Mouse (Mus musculus) adrenal gland, postnatal 10 days (tissue): Measurements from ENCODE around the gene Mrps24. TPM values are rescaled to one million over a fixed set of nuclear protein-coding genes. Genes with fewer than 3 reads are reported as not detected.

Source experiments
- DNase-seq: peaks from one replicate; pipeline ENCODE4 v3.0.0; 2021; ENCODE audit warnings: mixed read lengths
- total RNA-seq, 2 experiments: library from RNA; stranded (reverse); gene quantifications; 2 replicates each; pipeline ENCODE4 v1.2.3; 2021

Mrps24 gene
- total RNA-seq, 2 experiments from 2014 or later: 155 to 166 TPM

DNA sequence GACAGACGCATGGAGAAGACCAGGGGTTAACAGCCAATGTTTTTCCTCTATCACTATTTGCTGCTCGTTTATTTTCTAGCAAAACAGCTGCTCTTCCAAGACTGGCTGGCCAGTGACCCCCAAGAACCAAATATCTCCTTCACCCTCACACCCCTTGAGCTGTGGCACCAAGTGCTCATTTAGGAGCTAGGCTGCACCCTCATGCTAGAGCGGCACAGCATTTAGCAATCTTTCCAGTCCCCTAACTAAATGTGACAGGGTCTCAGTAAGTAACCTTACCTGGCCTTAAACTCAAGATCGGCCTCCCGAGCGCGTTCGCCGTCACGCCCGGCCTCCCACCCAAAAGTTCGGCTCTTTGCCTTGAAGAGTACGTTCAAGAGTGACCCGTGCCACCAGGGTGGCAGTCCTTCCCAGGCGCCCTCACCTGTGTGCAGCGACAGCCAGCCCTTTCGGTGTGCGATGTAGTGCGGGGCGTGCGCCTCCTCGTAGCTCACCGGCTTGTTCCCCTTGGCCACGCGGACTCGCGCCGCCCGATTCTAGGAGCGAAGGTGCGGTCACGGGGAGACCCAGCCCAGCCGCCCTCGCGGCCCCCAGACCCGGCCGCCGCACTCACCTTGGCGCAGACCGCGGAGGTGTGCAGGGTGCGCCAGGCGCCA, 8.5 kb downstream of the Mrps24 start:
- no peak for DNase-seq

DNA sequence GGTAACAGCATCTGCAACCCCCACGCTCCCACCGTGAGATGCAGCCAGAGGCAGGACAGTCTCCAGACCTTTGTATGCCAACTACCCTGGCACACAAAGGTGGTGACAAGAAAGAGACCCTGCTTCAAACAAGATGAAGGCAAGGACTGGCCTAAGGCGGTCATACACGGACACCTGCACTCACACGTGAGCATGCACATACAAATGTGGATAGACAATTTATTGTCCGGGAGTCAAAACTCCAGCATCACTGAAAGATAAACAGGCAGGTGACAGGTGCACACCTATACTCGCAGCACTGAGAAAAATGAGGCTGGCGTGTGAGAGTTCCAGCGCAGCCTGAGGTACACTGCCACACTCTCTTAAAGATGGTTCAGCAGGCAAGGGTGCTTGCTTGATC, 9.5 kb downstream of the Mrps24 start:
- DNase-seq: no peak

DNA sequence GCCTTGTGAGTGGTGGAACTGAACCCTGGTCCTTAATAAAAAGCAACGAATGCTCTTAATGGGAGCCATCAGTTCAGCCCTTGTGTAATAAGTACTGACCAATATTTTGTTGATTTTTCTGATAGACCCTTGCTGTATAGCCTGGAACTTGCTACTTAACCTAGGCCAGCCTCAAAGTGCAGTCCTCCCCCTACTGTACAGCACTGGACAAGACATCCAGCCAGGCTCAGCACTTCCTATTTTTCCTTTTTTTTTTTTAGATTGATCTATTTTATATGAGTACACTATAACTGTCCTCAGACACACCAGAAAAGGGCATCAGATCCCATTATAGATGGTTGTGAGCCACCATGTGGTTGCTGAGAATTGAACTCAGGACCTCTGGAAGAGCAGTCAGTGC, 12.1 kb downstream of the Mrps24 start:
- DNase-seq: no peak

DNA sequence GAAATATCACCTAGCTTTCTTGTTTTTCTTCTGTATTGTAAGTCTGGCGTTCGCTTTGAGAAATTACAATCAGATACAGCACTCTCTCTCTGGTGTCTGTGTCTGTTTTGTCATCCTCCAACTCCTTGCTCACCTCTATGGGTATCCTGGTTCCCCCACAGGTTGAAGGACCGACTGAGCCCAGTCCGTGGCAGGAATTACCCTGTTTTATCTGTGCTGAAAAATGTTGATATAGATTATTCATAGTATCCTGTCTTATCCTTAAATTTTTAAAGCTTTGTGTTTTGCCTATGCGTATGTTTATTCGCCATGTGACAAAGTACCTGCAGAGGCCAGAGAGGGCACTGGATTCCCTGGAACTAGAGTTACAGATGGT, 12.5 kb downstream of the Mrps24 start:
- DNase-seq: no peak

DNA sequence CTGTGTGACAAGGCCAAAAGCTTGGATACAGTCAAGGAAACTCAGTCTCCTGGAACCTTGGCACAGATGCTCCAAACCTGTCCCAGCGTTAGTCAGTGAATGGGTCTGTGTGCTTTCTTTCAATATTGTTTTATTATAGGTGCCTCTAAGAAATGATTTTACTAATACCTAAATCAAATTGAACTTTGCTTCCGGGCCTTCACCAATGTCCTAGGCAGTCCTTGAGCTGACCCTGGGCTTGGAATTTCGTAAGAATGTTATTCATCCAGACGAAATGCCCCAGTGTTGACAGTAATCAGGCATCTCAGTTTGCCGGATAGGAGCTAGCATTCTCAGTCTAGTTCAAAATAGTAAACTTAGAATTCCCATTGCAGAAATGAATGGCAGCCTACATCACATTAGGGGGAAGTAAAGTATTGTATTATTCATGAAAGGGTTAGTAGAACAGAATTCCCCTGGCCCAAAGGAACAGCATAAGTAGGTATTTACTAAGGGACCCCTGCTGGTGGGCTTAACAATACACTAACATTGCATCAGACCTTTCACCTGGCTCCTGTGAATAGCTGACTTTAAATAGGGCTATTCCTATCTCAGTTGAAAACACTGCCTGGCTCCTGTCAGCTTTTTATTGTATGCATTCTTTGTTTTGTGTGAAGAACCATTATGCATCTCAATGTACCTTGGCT, 13.1 kb downstream of the Mrps24 start:
- no peak for DNase-seq

DNA sequence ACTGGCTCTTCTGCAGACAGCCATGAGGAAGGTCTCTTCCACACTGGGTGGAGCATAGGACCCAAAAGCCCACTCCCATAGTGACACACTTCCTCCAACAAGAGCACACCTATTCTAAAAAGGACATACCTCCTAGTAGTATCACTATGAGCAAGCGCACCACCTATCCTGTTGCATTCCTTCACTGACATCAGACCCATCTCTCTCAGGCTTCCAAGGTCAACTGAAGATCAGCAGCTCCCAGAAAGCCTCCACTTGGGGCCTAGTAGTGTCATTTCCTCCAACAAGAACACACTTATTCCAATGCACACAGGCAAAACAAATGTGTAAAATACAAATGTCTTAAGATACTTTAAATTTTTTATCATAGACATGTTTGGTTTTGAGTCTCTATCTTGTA, 13.7 kb downstream of the Mrps24 start:
- no peak for DNase-seq

DNA sequence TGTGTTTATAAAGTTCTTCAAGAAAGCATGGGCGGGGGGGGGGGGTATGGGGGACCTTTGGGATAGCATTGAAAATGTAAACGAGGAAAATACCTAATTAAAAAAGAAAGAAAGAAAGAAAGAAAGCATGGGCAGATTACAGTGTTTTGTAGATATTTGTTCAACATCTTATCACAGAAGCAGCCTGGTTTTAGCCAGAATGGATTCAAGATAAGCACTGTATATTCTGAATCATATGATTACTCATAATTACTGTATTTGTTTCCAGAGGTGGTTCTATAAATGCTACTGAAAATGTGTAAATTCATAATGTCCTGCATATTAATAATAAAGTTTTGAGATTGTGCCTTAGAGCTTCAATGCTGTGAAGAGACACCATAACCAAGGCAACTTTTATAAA, 14.2 kb downstream of the Mrps24 start:
- no peak for DNase-seq

DNA sequence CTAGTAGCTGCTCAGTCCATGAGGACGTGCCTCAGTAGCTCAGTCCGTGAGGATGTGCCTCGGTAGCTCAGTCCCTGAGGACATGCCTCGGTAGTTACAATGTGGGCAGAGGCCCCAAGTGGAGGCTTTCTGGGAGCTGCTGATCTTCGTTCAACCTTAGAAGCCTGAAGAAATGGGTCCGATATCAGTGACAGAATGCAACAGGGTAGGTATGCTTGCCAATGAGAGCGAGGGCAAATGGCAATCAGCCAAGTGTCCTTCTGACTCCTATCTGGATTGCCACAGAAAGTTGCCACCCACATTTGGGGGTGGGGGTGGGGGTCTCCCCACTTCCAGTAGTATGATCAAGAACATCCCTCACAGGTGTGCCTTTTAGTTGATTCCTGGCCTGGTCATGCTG, 14.7 kb downstream of the Mrps24 start:
- peak; percentile 49 for DNase-seq

DNA sequence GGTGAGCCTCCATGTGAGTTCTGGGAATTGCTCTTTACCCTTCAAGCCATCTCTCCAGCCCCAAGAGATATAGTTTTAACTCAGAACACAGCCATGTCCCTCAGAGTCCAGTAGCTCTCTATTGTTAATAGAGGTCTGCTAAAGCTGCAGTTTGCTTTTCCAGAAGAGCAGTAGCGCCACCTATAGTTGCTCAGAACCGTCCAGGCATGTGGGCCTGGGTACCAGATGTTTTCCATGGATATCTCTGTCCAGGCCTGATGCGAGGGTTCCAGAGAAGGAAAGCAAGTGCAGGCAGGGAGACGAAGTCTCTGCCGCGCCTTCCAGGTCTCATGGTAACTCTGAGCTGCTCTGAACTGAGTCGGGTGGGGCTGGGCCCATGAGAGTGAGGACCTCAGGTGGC, 23.7 kb downstream of the Mrps24 start:
- DNase-seq: peak; percentile 58

DNA sequence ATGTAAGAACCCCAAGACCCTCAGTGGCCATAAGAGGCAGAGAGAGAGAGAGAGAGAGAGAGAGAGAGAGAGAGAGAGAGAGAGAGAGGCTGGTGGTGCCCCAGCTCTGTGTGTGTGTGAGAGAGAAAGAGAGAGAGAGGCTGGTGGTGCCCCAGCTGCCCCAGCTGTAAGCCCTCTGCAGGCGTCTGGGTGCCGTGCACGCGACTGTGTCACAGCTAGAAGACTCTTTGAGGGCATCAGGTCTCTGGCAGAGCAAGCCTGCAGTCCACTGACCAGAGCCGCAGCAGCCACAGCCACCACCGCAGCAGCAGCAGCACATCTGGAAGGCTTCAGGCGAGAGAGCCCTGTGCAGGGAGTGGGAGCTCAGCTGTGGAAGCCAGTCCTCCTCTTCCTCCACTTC, 31.2 kb downstream of the Mrps24 start:
- DNase-seq: no peak

DNA sequence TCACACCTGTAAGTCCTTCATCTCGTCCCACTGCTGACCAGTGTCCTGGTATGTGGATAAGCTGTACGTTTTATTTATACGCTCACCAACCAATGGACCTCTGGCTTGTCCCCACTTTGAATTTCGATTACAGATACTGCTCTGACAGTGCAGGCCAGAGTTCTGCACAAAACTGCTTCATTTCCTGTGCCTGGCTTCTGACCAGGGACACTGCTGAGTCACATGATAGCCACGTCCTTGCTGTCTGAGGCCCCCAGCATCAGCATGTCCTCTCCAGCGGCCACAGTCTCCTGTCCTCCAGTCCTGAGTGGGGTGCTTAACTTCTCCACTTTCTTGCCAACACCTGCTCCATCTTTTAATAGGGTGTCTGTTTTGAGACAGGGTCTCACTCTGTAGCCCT, 32.9 kb downstream of the Mrps24 start:
- DNase-seq: peak; percentile 65

Other genes with a start within 250 kb of the Mrps24 start
- 100 to 1,000 TPM; 100 to 121 TPM for gene Xbp1, start 195.0 kb downstream of the Mrps24 start, total RNA-seq
- 10 to 100 TPM; 19.2 to 21.5 TPM for gene Ccdc117, start 173.5 kb downstream of the Mrps24 start, total RNA-seq
- gene Ankrd36, start 146.0 kb downstream of the Mrps24 start, total RNA-seq: not detected
- gene Urgcp, start 46.7 kb upstream of the Mrps24 start, total RNA-seq: 10 to 100 TPM; 65.1 to 66.5 TPM
- gene Dbnl, start 72.8 kb upstream of the Mrps24 start, total RNA-seq: 10 to 100 TPM; 51.5 to 57.5 TPM
- 100 to 1,000 TPM in 1 of 2 experiments, 10 to 100 TPM in 1; 37.0 to 157 TPM for gene Pgam2, start 88.1 kb upstream of the Mrps24 start, total RNA-seq
- 10 to 100 TPM in 1 of 2 experiments, 1 to 10 TPM in 1; 6.3 to 13.7 TPM for gene Polm, start 122.3 kb upstream of the Mrps24 start, total RNA-seq
- 100 to 1,000 TPM; 153 to 172 TPM for gene Aebp1, start 146.3 kb upstream of the Mrps24 start, total RNA-seq
- gene Pold2, start 162.6 kb upstream of the Mrps24 start, total RNA-seq: 10 to 100 TPM; 48.6 to 53.0 TPM
- under 1 TPM in 1 of 2 experiments, not detected in 1; 0.66 TPM for gene Myl7, start 183.1 kb upstream of the Mrps24 start, total RNA-seq
- gene Gck, start 234.4 kb upstream of the Mrps24 start, total RNA-seq: 1 to 10 TPM; 2.9 to 3.0 TPM
- 10 to 100 TPM; 71.5 to 79.3 TPM for gene Ykt6, start 240.0 kb upstream of the Mrps24 start, total RNA-seq